Mouse (Mus musculus) myocyte (in vitro differentiated cells): ENCODE measurements around the gene Ggt6.

Experiments
- CEBPB ChIP-seq: IDR thresholded peaks from 2 replicates; pipeline ENCODE4 v1.6.1; 2011; ENCODE audit warnings: mild to moderate bottlenecking, moderate library complexity; ENCODE audit not compliant: poor library complexity, insufficient read depth, severe bottlenecking
- MYOD1 ChIP-seq, 3 experiments: IDR thresholded peaks; one replicate each; pipeline ENCODE4 v1.6.1; 2011; ENCODE audit warnings: control low read depth in 2 of 3, low read depth in 2 of 3, mild to moderate bottlenecking in 2 of 3, moderate library complexity in 1 of 3; ENCODE audit not compliant: insufficient read length in 2 of 3, control insufficient read depth in 1 of 3
- TCF12 ChIP-seq: IDR thresholded peaks from one replicate; pipeline ENCODE4 v1.6.1; 2011; ENCODE audit warnings: mild to moderate bottlenecking, control low read depth; ENCODE audit not compliant: poor library complexity, insufficient read depth, severe bottlenecking

DNA sequence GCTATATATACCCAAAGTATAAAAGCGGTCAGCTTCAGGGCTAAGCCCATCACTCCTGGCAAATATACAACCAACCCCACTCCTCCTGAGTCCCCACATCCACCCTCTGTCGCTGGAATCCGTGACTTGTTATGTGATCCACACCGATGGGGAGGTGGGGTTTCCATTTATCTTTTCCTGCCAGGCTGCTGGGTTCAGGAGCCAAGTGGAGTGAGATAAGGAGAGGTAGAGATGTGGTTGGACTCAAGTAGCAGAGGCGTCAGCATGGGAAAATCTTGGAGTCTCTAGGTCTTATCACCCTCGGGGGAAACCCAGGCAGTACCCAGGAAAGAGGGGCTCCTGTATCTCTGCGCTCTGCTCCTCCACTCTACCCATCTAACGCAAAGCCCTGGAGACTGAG lies 20.2 kb upstream of the Ggt6 start:
- TF ChIP-seq CEBPB (no peak), MYOD1 (IDR thresholded peaks at IDR 0.05; ENCODE audit: control insufficient read depth in 1 of 3, insufficient read length in 2 of 3, low read depth in 2 of 3) (no peak), TCF12 (no peak)
